Mouse (Mus musculus): ENCODE measurements around the gene Hoxa4.

Hoxa4 gene

GRCm38 (mm10) chr6:52229558-52230416 is 38.2 kb upstream of the Hoxa4 start:
- CTCF ChIA-PET: interaction anchor here (0.7 to 0.9 kb wide), 5 partner anchors 11 to 363 kb away, joined by 3 to 5 read pairs (median 3); partner anchors contain the start of gene Hoxa10

DNA sequence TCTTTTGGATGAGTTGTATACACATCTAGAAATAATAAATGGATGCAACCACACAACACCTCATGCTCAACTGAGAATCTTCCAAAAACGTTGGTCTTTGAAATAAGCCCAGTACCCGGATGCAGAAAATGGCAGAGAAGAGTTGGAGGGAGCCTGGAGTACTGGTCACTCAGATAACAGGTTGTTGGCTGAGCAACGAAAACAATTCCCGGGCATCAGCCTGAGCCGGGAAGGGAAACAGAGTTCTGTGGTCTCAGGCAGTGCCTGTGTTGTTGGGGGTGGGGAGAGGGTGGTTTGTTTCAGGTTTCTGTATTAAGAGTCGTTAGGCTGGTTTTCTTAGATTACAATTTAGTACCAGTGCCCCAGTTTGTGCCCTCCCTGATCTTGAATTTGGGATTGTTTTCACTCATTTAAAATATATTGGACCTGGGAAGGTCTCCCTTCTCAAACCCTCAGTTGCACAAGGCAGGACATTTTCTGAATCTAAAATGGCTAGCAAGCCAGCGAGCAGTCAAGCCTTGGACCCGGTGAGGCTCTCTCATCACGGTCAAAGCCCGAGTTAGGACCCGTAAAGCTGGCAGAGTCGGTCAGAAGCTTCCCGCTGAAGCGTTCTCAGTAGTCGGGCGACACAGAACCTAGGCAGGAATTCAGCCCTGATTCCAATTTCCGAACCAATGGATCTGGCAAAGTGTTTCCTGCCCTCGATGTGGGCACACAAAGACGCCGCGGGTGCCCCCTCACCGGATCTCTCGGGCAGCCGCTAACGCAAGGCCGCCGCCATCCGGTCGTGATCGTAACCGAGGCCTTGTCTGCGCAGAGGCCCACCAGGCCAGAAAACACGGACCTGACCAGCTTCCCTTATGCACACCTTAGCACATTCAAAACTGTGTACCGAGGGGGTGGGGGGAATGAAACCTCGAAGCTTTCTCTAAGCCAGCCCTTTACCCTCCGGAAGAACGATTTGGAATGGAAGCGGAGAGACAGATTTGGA is 37.2 kb upstream of the Hoxa4 start:
- CTCF ChIA-PET: interaction anchor here (0.7 to 0.9 kb wide), 5 partner anchors 11 to 337 kb away, joined by 3 read pairs; partner anchors contain the start of gene Hoxa10

GRCm38 (mm10) chr6:52227470-52228222 is 36.1 kb upstream of the Hoxa4 start:
- CTCF ChIA-PET: interaction anchor here (0.6 kb wide), 1 partner anchor 535 kb away, joined by 5 read pairs; no protein-coding TSS in a partner anchor

- CTCF ChIA-PET: no interaction called here
Measured at GRCm38 (mm10) chr6:52226569-52227257, 35.2 kb upstream of the Hoxa4 start.

DNA sequence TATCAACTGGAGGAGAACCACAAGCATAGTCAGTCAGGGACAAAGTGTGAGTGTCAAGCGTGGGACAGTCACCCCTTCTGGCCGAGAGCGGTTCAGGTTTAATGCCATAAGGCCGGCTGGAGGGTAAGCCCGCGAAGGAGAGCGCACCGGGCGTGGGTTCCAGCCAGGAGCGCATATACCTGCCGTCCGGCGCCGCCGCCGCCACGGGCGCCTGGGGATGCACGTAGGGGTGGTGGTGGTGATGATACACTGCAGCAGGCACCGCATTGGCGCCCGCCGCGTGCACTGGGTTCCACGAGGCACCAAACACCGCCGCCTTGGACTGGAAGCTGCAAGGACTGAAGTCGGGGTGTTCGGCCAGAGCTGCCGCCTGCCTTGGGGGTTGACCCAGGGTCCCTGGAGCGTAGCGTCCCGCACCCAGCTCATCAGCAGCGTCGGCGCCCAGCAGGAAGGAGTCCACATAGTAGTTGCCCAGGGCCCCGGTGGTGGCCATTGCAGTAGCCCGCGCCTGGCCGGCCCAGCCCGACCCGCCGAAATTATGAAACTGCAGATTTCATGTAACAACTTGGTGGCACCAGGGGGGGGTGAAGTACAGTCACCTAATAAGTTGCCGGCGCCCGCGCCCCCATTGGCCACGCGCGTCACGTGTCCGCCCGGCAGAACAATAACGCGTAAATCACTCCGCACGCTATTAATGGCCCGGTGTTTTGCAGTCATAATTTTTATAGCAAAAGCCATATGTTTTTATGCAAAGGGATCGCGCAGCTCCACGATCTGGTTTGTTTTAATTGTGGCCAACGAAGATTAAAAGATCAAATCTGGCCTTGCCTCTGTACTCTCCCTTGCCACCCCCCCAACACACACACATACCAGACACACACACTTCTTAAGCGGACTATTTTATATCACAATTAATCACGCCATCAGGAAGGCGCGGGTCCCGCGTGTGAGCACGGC is 34.3 kb upstream of the Hoxa4 start:
- CTCF ChIA-PET: interaction anchor here (0.6 to 1.0 kb wide), 2 partner anchors 727 to 1019 kb away, joined by 3 read pairs; no protein-coding TSS in a partner anchor

- CTCF ChIA-PET: interaction anchor here (0.6 to 1.0 kb wide), 3 partner anchors 252 to 1018 kb away, joined by 3 read pairs; no protein-coding TSS in a partner anchor
Measured at GRCm38 (mm10) chr6:52224895-52225611, 33.5 kb upstream of the Hoxa4 start.

GRCm38 (mm10) chr6:52223939-52224760 is 32.6 kb upstream of the Hoxa4 start:
- CTCF ChIA-PET: interaction anchor here (0.6 to 0.9 kb wide), 5 partner anchors 15 to 253 kb away, joined by 3 to 4 read pairs (median 3); no protein-coding TSS in a partner anchor

GRCm38 (mm10) chr6:52222729-52223128 is 31.2 kb upstream of the Hoxa4 start:
- CTCF ChIA-PET: interaction anchor here (0.6 to 0.7 kb wide), 2 partner anchors 11 to 19 kb away, joined by 3 to 5 read pairs; no protein-coding TSS in a partner anchor

DNA sequence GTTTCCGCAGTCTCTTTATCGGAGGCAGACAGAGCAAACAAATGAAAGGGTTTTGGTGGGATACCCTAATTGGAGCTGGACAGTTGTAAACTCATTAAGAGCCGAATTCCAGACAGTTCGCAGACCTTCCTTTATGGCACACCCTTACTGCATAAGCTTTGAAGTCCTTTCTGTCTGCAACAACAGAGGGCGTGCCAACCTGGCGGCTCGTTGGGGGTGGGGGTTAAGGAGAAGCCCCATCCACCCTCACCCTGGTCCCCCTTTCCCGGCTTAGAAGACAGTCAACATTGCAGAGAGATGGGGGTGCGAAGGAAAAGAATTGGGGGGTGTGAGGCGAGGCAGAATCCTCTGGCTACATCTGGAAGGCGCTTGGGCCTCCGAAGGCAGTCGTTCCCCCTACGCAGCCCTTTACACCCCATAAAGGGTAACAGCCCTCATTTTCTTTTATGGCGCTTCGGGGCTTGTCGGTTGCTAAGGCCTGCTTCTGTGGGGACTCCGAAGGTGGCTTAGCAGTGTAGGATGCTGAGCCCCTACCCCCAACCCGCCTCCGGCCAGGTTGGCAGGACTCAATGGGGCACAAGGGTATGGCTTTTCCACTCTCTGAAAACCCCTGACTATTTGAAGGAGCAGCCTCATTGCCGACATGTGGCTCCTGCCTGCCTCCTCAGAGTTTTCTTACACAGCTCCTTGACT is 30.6 kb upstream of the Hoxa4 start:
- CTCF ChIA-PET: interaction anchor here (0.6 to 1.2 kb wide), 4 partner anchors 11 to 605 kb away, joined by 3 to 5 read pairs (median 4); no protein-coding TSS in a partner anchor

DNA sequence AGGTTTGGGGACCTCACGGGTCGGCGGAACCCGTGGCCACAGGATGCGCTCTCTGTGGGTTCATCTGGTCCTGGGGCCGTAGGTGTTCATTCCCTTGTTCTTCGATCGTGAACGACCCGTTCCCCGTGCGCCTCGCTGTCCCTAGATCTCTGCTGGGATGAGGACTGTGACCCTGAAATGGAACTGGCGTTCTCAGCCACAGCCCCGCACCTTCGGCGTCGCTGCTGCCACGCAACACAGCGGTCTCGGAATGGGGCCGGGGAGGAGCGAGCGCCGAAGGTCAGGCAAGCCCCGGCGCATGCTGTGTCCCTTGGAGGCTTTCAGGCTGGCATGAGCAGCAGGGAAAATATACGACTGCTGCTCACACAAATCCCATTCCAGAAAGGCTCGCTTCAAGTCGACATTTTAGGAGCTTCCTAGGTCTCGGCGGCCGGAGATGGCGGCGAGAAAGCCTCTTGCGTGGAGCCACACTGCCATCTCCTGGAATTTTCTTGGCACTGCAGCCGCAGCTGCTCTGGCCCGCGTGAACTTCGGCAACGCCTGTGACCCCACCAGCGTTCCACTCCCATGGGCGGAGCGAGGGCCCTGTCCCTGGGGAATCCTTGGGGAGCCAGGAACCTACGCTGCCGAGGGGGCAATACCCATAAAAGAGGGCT is 29.9 kb upstream of the Hoxa4 start, which contains the start of gene Hoxa7:
TSS of gene Hoxa7 (minus strand) at position 518 of the 656 bp plus-strand sequence.
- CTCF ChIA-PET: interaction anchor here (0.6 to 1.2 kb wide), 4 partner anchors 10 to 1042 kb away, joined by 3 to 4 read pairs (median 3); no protein-coding TSS in a partner anchor

GRCm38 (mm10) chr6:52220865-52221310 is 29.3 kb upstream of the Hoxa4 start:
- CTCF ChIA-PET: interaction anchor here (0.6 to 1.2 kb wide), 4 partner anchors 9 to 1041 kb away, joined by 3 to 4 read pairs (median 3); no protein-coding TSS in a partner anchor

DNA sequence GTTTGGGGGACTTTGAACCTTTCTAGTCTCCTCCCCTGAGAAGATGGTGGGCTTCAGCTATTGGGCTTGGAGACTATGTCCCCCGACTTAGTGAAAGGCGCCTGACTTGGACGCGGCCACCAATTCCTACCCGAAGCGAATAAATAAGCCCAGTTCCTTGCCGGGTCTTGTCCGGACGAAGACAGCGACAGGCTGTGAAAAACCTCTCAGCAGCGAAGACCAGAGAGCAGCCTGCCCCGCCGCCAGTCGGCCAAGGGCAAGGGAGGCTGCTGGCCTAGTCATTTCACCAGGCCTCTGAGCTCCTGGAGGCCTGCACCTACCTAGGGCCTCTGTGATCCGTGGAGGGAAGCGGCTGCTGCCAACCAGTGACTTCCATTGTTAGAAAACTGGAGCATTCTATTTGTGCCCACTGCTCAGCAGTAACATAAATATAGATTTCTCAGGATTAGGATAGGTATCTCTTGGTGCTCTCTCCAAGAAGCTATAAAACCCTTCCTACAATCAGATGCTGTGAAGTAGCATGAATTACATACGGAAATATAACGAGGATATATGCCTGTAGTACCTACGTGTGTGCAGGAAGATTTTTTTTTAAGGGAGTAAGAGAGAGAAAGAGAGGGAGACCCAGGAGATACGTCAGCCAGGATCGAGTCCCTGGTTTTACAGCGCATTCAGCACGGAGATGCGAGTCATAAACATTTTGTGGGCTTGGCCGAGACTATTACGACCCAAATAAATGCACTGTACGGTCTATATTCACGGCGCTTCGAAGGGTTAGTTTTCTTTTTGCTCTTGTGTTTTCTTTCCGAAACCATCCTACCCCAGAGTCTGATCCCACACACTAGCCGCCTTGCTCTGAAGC is 28.7 kb upstream of the Hoxa4 start:
- CTCF ChIA-PET: interaction anchor here (0.5 to 1.0 kb wide), 4 partner anchors 8 to 584 kb away, joined by 3 to 8 read pairs (median 3); no protein-coding TSS in a partner anchor

- CTCF ChIA-PET: interaction anchor here (0.5 kb wide), 1 partner anchor 583 kb away, joined by 8 read pairs; no protein-coding TSS in a partner anchor
Measured at GRCm38 (mm10) chr6:52219234-52219942, 27.8 kb upstream of the Hoxa4 start.

DNA sequence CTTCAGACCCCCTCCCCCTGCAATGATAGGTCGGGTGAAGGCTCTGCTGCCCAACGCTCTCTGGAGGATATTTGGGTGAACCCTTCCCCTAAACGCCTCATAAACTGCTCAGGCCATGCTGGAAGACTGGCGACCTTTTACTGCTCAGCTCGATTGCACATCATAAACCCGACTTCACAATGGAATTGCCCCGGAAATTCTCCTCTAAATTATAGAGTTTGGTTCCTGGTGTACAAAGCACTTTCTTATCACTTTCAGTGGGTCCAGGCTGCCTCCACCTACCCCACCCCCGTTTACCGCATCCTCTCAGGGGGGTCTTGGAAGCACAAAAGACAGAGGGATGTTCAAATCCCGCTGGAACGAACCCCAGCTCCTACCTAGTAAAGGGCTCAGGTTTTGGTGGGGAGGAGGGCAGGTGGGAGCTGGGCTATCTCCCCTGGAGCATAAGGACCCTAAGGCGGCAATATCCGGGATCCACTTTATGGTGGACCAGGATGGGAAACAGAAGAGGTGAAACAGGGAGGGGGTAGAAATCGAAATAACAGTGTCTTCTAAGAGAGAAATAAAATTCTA is 27.2 kb upstream of the Hoxa4 start:
- CTCF ChIA-PET: interaction anchor here (0.5 kb wide), 1 partner anchor 37 kb away, joined by 3 read pairs; no protein-coding TSS in a partner anchor

Data from spleen, embryonic (tissue).